Mouse (Mus musculus): ENCODE data around the gene Bpifb4.

- TF ChIP-seq POLR2A (IDR thresholded peaks at IDR 0.05; ENCODE audit: borderline replicate concordance, extremely low read depth, low read depth, low read length): no peak
- TF ChIP-seq CTCF (IDR thresholded peaks at IDR 0.05; ENCODE audit: insufficient read depth, low read length): no peak
These were observed 6.9 kb upstream of the Bpifb4 start for GRCm38 (mm10) chr2:153931125-153931524.
